Mouse (Mus musculus) kidney, adult 8-10 months (tissue): ENCODE results near the gene Abcb4.
A peak's percentile ranks its signal among the peaks of the same experiment; 100 is the strongest.
"Not testable (repeated sequence)": the region's sequence is repeated elsewhere in the genome, so short reads cannot be mapped to it uniquely, and the experiment has no call there.

Experiments used
- DNase-seq, 2 experiments: peaks; one replicate each; pipeline ENCODE4 v3.0.0; 2022

Abcb4 gene

DNA sequence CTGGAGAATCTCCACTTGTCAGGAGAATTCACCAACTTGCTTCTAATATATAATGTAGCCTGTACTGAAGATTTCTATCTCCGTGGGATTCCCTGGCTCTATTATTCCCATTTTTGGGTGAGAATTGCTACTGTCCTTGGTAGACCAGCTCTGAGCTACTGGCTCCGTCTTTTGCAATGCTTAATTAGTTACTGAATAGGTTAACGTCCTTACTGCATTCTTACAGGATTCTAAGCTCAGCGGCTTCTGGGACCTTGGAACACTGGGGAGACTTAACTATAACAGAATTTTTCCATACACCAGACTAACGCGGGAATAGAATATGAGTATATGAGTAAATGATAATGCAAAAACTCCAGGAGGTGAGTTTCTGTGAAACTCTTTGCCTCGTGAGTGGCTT is 106.5 kb downstream of the Abcb4 start:
- peak in 1 of 2 experiments; percentile 42 for DNase-seq

DNA sequence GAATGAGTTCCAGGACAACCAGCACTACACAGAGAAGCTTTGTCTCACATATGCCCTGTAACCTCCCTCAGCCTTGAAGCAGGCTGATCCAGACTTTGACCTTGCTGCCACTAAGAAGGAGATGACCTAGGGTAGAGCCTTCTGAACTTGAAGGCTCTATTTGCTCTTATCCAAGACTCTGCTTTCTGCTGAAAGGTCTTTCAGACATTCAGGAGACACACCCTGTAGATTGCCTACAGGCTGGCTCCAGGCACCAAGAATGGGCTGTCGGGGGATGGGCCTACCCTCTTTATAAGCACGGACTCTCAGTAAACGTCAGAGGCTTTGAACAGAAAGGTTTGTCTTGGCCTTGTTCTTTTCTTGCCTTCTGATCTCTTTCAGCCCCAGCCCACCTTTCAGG is 113.1 kb downstream of the Abcb4 start:
- not testable (repeated sequence) for DNase-seq
